ENCODE assay signal across 8 mouse cellular contexts in genomic region chr19:4147782-4148490, GRCm38 (mm10). TPM values are rescaled to one million over a fixed set of nuclear protein-coding genes. Genes with fewer than 3 reads are reported as not detected.
DNase-seq lines count a peak whose midpoint lies in the region; ATAC-seq and TF ChIP-seq lines count a peak whose summit lies in the region.

No protein-coding gene starts in this region.

- H3K9ac ChIP-seq in forebrain, embryonic 14.5 days (ENCODE audit: low read length) = peak overlapping the region; percentile 74
- peak overlapping the region; percentile 57 for H3K9ac ChIP-seq in liver, embryonic 13.5 days

- no peak for TF ChIP-seq CTCF in C2C12 (IDR thresholded peaks at IDR 0.05; ENCODE audit: control insufficient read depth, insufficient read depth, insufficient read length)

- H3K27me3 ChIP-seq in C2C12 (ENCODE audit: control insufficient read depth, insufficient read depth, insufficient read length) = no peaks in the 10 kb centered on the region
- no peaks in the 10 kb centered on the region for H3K27me3 ChIP-seq in forebrain, embryonic 14.5 days (replicated peaks; ENCODE audit: control insufficient read depth, insufficient read depth, low read length)
- no peaks in the 10 kb centered on the region for H3K27me3 ChIP-seq in liver, embryonic 13.5 days

- H3K79me3 ChIP-seq in C2C12 (ENCODE audit: low read depth) = peaks cover 15% of the 10 kb centered on the region

- H3K79me2 ChIP-seq in C2C12 (ENCODE audit: control insufficient read depth, insufficient read depth) = peaks cover 28% of the 10 kb centered on the region

- peak overlapping the region; percentile 79 for H3K4me2 ChIP-seq in forebrain, embryonic 14.5 days (ENCODE audit: low read length)
- H3K4me2 ChIP-seq in liver, embryonic 13.5 days = peak overlapping the region; percentile 84

- H3K36me3 ChIP-seq in C2C12 (ENCODE audit: control insufficient read depth, insufficient read depth) = peaks cover 18% of the 10 kb centered on the region
- H3K36me3 ChIP-seq in forebrain, embryonic 14.5 days (ENCODE audit: control insufficient read depth, insufficient read depth, low read length) = peaks cover 24% of the 10 kb centered on the region
- H3K36me3 ChIP-seq in liver, embryonic 13.5 days = peaks cover 29% of the 10 kb centered on the region

- peak overlapping the region; percentile 31 for H3ac ChIP-seq in C2C12 (ENCODE audit: control insufficient read depth, insufficient read length, low read depth)

- no peak overlapping the region for H3K4me3 ChIP-seq in C2C12 (ENCODE audit: insufficient read depth, poor library complexity, severe bottlenecking)
- H3K4me3 ChIP-seq in forebrain, embryonic 14.5 days (ENCODE audit: low read depth, low read length) = peak overlapping the region; percentile 57
- H3K4me3 ChIP-seq in liver, embryonic 13.5 days (replicated peaks) = peak overlapping the region; percentile 86

- peak; percentile 15; the same call in 1 of the 2 replicates for ATAC-seq in forebrain, embryonic 14.5 days
- peak; percentile 26 for ATAC-seq in liver, embryonic 13.5 days (ENCODE audit: low read depth)

- H3K4me1 ChIP-seq in forebrain, embryonic 14.5 days (ENCODE audit: control insufficient read depth, insufficient read depth, low read length) = peaks cover 10% of the 10 kb centered on the region
- peaks cover 52% of the 10 kb centered on the region for H3K4me1 ChIP-seq in liver, embryonic 13.5 days (replicated peaks)

- DNase-seq in cerebellum, adult 9-11 months = peak; percentile 52
- DNase-seq in cerebellum, adult 18-20 months = no peak
- DNase-seq in forebrain, embryonic 14.5 days (ENCODE audit: low spot score) = no peak
- DNase-seq in liver, embryonic 13.5 days = no peak
- no peak for DNase-seq in ovary, postnatal 10 days (ENCODE audit: low spot score)
- DNase-seq in thymus, postnatal 36 days = no peak
- no peak for DNase-seq in urinary bladder, adult 18-20 months (ENCODE audit: low spot score in 2 of 2)

- WGBS in forebrain, embryonic 14.5 days = 34% methylated on average over 9 of the region's 9 CpGs
- 42% methylated on average over 9 of the region's 9 CpGs for WGBS in liver, embryonic 13.5 days (ENCODE audit: insufficient replicate concordance)

- no peaks in the 10 kb centered on the region for H3K9me3 ChIP-seq in forebrain, embryonic 14.5 days (replicated peaks; ENCODE audit: control insufficient read depth, low read length)
- H3K9me3 ChIP-seq in liver, embryonic 13.5 days (replicated peaks) = 0 out of 2 replicates have a peak, but pooled peaks cover 4% of the 10 kb centered on the region

- no peak overlapping the region for H3K27ac ChIP-seq in forebrain, embryonic 14.5 days (ENCODE audit: low read depth, low read length)
- peak overlapping the region; percentile 45; the same call in 1 of the 2 replicates for H3K27ac ChIP-seq in liver, embryonic 13.5 days

TF ChIP-seq in C2C12, 6 proteins besides CTCF, POLR2A, EP300 and RAD21:
- TF ChIP-seq FOSL1 (IDR thresholded peaks at IDR 0.05; ENCODE audit: insufficient read depth, low read length, poor library complexity, severe bottlenecking) (no peak), USF1 (IDR thresholded peaks at IDR 0.05; ENCODE audit: low read depth) (no peak), MYOG (IDR thresholded peaks at IDR 0.05; ENCODE audit: control insufficient read depth, extremely low read depth, insufficient read length) (no peak), MYOD1 (IDR thresholded peaks at IDR 0.05; ENCODE audit: control insufficient read depth, insufficient read length, low read depth) (no peak), CEBPB (IDR thresholded peaks at IDR 0.05; ENCODE audit: low read depth) (no peak), MAX (IDR thresholded peaks at IDR 0.05) (no peak)

RNA-seq across cellular contexts. Expression of gene Coro1b, which starts 0.5 kb away (rescaled TPM):
- 257 TPM for polyA plus RNA-seq in C2C12 (2012; fragmentation: generic; extraction: Trizol)
- polyA plus RNA-seq in forebrain, embryonic 14.5 days (2014; fragmentation: Nextera tagmentation; extraction: Ambion mirVana) = 134 and 154 TPM in 2 replicates
- polyA plus RNA-seq in liver, embryonic 13.5 days (2015; fragmentation: Nextera tagmentation; extraction: Ambion mirVana) = 70.7 and 72.6 TPM in 2 replicates

RNA-seq across cellular contexts. Expression of gene Cabp4, which starts 4.1 kb away (rescaled TPM):
- 0.04 TPM for polyA plus RNA-seq in C2C12 (2012; fragmentation: generic; extraction: Trizol)
- 0.08 and 0.12 TPM in 2 replicates for polyA plus RNA-seq in forebrain, embryonic 14.5 days (2014; fragmentation: Nextera tagmentation; extraction: Ambion mirVana)
- 0.07 and 0.13 TPM in 2 replicates for polyA plus RNA-seq in liver, embryonic 13.5 days (2015; fragmentation: Nextera tagmentation; extraction: Ambion mirVana)

RNA-seq across cellular contexts. Expression of gene Ptprcap, which starts 5.5 kb away (rescaled TPM):
- 5.8 TPM for polyA plus RNA-seq in C2C12 (2012; fragmentation: generic; extraction: Trizol)
- 0.24 TPM in 1 of 2 replicates, not detected in the other for polyA plus RNA-seq in forebrain, embryonic 14.5 days (2014; fragmentation: Nextera tagmentation; extraction: Ambion mirVana)
- 18.8 and 21.3 TPM in 2 replicates for polyA plus RNA-seq in liver, embryonic 13.5 days (2015; fragmentation: Nextera tagmentation; extraction: Ambion mirVana)

RNA-seq across cellular contexts. Expression of gene Gpr152, which starts 8.3 kb away (rescaled TPM):
- not detected for polyA plus RNA-seq in C2C12 (2012; fragmentation: generic; extraction: Trizol)
- polyA plus RNA-seq in forebrain, embryonic 14.5 days (2014; fragmentation: Nextera tagmentation; extraction: Ambion mirVana) = not detected in 2 replicates
- 0.02 TPM in 1 of 2 replicates, not detected in the other for polyA plus RNA-seq in liver, embryonic 13.5 days (2015; fragmentation: Nextera tagmentation; extraction: Ambion mirVana)

RNA-seq across cellular contexts. Expression of gene Rps6kb2, which starts 15.2 kb away (rescaled TPM):
- polyA plus RNA-seq in C2C12 (2012; fragmentation: generic; extraction: Trizol) = 19.7 TPM
- polyA plus RNA-seq in forebrain, embryonic 14.5 days (2014; fragmentation: Nextera tagmentation; extraction: Ambion mirVana) = 32.3 and 35.5 TPM in 2 replicates
- polyA plus RNA-seq in liver, embryonic 13.5 days (2015; fragmentation: Nextera tagmentation; extraction: Ambion mirVana) = 30.0 and 34.2 TPM in 2 replicates
